Mouse (Mus musculus): ENCODE results near the gene AI467606. TPM values are rescaled to one million over a fixed set of nuclear protein-coding genes. Genes with fewer than 3 reads are reported as not detected.
A peak's percentile ranks its signal among the peaks of the same experiment; 100 is the strongest.

AI467606 gene
- polyA plus RNA-seq, 1 experiment from 2014 or later = 1.9 TPM

DNA sequence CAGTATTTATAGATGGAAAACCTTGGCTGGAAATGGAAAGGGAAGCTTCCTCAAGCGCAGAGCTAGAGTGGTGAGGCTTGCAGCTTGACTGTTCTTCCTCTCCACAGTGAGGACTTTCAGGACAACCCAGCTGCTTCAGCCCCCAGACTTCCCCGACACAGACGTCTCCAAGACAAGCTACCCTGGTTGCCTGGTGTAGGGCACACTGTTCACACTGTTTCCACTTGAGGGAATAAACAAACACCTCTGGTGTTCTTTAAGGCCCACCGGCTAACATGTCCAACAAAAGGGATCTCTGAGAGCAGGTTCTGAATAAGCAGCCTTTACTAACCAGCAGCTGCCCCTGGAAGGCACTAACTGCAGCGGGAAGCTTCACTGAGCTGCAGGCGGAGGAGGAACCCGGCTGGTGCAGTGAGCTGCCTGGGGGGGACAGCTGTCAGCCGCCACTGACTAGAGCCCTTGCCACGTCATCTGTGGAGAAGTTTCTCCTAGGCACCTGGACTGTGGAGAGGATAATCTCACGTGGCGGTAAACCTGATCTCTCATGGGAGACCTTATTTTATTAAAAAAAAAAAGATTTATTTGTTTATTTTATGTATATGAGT lies 25.3 kb downstream of the AI467606 start:
- H3K4me2 ChIP-seq (replicated peaks) = no peak overlapping the region
- 44% methylated on average over 11 of the region's 11 CpGs for WGBS
- H3K4me1 ChIP-seq (replicated peaks; ENCODE audit: control insufficient read depth, insufficient read depth, low read length) = no peaks in the 10 kb centered on the region
- H3K4me3 ChIP-seq (replicated peaks; ENCODE audit: low read length) = no peak overlapping the region
- peaks cover 11% of the 10 kb centered on the region for H3K27me3 ChIP-seq (ENCODE audit: control insufficient read depth, insufficient read depth, low read length)
- no peak overlapping the region for H3K27ac ChIP-seq
- H3K9ac ChIP-seq = no peak overlapping the region
- H3K36me3 ChIP-seq (replicated peaks; ENCODE audit: control insufficient read depth, insufficient read depth) = no peaks in the 10 kb centered on the region
- H3K9me3 ChIP-seq (ENCODE audit: control insufficient read depth, low read length) = no peaks in the 10 kb centered on the region
- ATAC-seq (ENCODE audit: low FRiP score) (no peak), DNase-seq (ENCODE audit: low spot score) (no peak)

- Histone ChIP-seq H3K27me3 (ENCODE audit: control insufficient read depth, insufficient read depth, low read length) (peaks cover 19% of the 10 kb centered on the region), H3K4me2 (replicated peaks) (no peak overlapping the region), H3K4me3 (replicated peaks; ENCODE audit: low read length) (no peak overlapping the region), H3K9ac (no peak overlapping the region), H3K36me3 (replicated peaks; ENCODE audit: control insufficient read depth, insufficient read depth) (no peaks in the 10 kb centered on the region), H3K4me1 (replicated peaks; ENCODE audit: control insufficient read depth, insufficient read depth, low read length) (no peaks in the 10 kb centered on the region), H3K9me3 (ENCODE audit: control insufficient read depth, low read length) (no peaks in the 10 kb centered on the region), H3K27ac (no peak overlapping the region)
- ATAC-seq (ENCODE audit: low FRiP score) (no peak), DNase-seq (ENCODE audit: low spot score) (peak; percentile 34)
- WGBS = 53% methylated on average over 5 of the region's 5 CpGs
Observed at GRCm38 (mm10) chr7:127117948-127118347, 26.8 kb downstream of the AI467606 start.

DNA sequence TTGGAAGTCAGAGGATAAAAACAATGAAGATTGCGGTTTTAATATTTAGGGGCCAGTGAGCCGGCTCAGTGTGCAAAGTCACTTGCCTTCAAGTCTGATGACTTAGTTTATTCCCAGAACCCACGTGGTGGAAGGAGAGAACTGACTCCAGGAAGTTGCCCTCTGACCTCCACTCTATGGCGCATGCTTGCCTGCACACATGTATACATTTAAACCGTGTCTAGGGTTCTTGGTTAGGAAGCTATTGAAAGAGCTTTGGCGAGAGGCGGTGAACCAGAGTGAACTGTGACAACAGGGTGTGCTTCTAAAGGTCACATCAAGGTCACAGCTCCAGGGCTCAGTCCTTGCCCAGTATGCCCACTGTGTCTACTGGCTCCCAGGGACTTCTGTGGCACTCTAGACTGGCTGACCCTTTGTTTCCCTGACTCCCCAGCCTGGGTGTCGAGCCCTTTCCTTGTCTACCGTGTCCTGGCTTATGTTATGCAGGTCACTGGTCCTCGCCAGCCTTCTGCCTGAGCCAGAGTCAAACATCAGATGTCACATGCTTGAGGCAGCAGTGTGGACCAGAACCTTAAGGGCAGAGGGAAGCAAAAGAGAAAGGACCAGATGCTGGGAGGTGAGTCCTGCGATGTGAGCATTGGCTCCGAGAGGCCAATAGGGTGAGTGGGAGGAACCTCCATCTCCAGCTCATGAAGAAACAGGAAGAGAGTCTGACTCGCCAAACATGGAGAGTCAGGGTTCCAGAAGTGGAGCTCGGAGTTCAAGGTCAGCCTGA lies 27.7 kb downstream of the AI467606 start:
- no peaks in the 10 kb centered on the region for H3K4me1 ChIP-seq (replicated peaks; ENCODE audit: control insufficient read depth, insufficient read depth, low read length)
- WGBS = 37% methylated on average over 14 of the region's 14 CpGs
- H3K27ac ChIP-seq = no peak overlapping the region
- H3K27me3 ChIP-seq (ENCODE audit: control insufficient read depth, insufficient read depth, low read length) = peaks cover 19% of the 10 kb centered on the region
- ATAC-seq (ENCODE audit: low FRiP score) (no peak), DNase-seq (ENCODE audit: low spot score) (no peak)
- H3K9ac ChIP-seq = no peak overlapping the region
- no peaks in the 10 kb centered on the region for H3K9me3 ChIP-seq (ENCODE audit: control insufficient read depth, low read length)
- H3K4me2 ChIP-seq (replicated peaks) = no peak overlapping the region
- no peaks in the 10 kb centered on the region for H3K36me3 ChIP-seq (replicated peaks; ENCODE audit: control insufficient read depth, insufficient read depth)
- H3K4me3 ChIP-seq (replicated peaks; ENCODE audit: low read length) = no peak overlapping the region

DNA sequence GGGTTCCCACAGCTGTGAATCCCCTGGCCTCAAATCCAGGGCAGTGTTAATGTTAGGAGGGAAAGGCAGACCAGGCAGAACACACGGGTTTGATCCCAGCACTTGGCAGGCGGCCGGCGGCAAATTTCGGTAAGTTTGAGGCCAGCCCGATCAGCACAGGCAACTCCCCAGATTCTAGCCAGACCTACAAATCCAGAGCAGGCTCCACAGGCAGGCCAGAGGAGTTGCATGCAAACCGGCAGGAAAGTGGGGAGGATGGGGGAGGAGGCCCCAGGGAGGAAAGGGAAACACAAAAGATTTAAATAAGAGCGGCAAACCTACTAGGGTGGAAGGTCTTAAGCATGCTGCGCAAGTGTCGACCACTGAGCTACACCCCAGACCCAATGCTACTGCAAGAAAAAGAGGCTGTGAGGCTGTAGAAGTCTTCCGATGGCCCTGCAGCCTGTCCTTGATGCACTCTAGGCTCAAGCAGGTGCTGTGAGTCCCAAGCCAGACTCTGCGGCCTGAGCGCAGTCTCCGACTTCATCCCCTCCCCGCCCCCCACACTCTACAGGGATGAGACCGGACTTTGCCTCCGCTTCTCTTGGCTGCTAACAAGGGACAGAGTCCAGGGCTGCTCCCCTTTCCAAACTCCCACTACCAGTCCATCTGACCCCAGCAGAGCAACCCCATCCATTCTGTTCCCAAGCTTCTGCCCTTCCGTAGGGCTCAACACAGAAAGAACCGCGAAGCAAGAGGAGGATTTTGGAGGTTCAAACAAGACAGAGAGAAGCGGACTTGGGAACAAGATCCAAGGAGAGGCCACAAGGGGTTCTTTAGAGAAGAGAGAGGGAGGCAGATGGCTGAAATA lies 30.1 kb downstream of the AI467606 start:
- ATAC-seq (ENCODE audit: low FRiP score) (no peak), DNase-seq (ENCODE audit: low spot score) (no peak)
- H3K9me3 ChIP-seq (ENCODE audit: control insufficient read depth, low read length) = no peaks in the 10 kb centered on the region; the same call in 1 of the 2 replicates
- no peak overlapping the region for H3K27ac ChIP-seq
- H3K36me3 ChIP-seq (replicated peaks; ENCODE audit: control insufficient read depth, insufficient read depth) = no peaks in the 10 kb centered on the region
- H3K27me3 ChIP-seq (ENCODE audit: control insufficient read depth, insufficient read depth, low read length) = peaks cover 19% of the 10 kb centered on the region
- no peak overlapping the region for H3K9ac ChIP-seq
- 9% methylated on average over 21 of the region's 21 CpGs for WGBS
- H3K4me2 ChIP-seq (replicated peaks) = no peak overlapping the region
- H3K4me3 ChIP-seq (replicated peaks; ENCODE audit: low read length) = no peak overlapping the region
- no peaks in the 10 kb centered on the region for H3K4me1 ChIP-seq (replicated peaks; ENCODE audit: control insufficient read depth, insufficient read depth, low read length)

- H3K9ac ChIP-seq = no peak within 1 kb of the TSS
- H3K4me2 ChIP-seq (replicated peaks) = no peak within 1 kb of the TSS
- no peaks in the 10 kb centered on the region for H3K36me3 ChIP-seq (replicated peaks; ENCODE audit: control insufficient read depth, insufficient read depth)
- H3K4me1 ChIP-seq (replicated peaks; ENCODE audit: control insufficient read depth, insufficient read depth, low read length) = no peaks in the 10 kb centered on the region
- 6% methylated on average over 6 of the region's 7 CpGs for WGBS
- ATAC-seq (ENCODE audit: low FRiP score) (no peak), DNase-seq (ENCODE audit: low spot score) (no peak)
- no peaks in the 10 kb centered on the region; the same call in 1 of the 2 replicates for H3K9me3 ChIP-seq (ENCODE audit: control insufficient read depth, low read length)
- no peak within 1 kb of the TSS for H3K4me3 ChIP-seq (replicated peaks; ENCODE audit: low read length)
- H3K27me3 ChIP-seq (ENCODE audit: control insufficient read depth, insufficient read depth, low read length) = peaks cover 19% of the 10 kb centered on the region
- H3K27ac ChIP-seq = no peak within 1 kb of the TSS
Observed at GRCm38 (mm10) chr7:127121911-127122270, 30.7 kb downstream of the AI467606 start, which contains the start of gene Qprt. Gene Qprt, minus strand, starts transcription at chr7:127122226.

GRCm38 (mm10) chr7:127129638-127130037 lies 38.5 kb downstream of the AI467606 start:
- no peak overlapping the region for H3K4me3 ChIP-seq (replicated peaks; ENCODE audit: low read length)
- no peaks in the 10 kb centered on the region for H3K4me1 ChIP-seq (replicated peaks; ENCODE audit: control insufficient read depth, insufficient read depth, low read length)
- 21% methylated on average over 4 of the region's 4 CpGs for WGBS
- no peaks in the 10 kb centered on the region for H3K9me3 ChIP-seq (ENCODE audit: control insufficient read depth, low read length)
- H3K27ac ChIP-seq = no peak overlapping the region
- no peak overlapping the region for H3K4me2 ChIP-seq (replicated peaks)
- H3K9ac ChIP-seq = no peak overlapping the region
- DNase-seq (ENCODE audit: low spot score) (peak; percentile 40), ATAC-seq (ENCODE audit: low FRiP score) (no peak)
- no peaks in the 10 kb centered on the region for H3K27me3 ChIP-seq (ENCODE audit: control insufficient read depth, insufficient read depth, low read length)
- no peaks in the 10 kb centered on the region for H3K36me3 ChIP-seq (replicated peaks; ENCODE audit: control insufficient read depth, insufficient read depth)

GRCm38 (mm10) chr7:127133125-127133524 lies 42.0 kb downstream of the AI467606 start:
- Histone ChIP-seq H3K9ac (no peak overlapping the region), H3K4me3 (replicated peaks; ENCODE audit: low read length) (no peak overlapping the region), H3K9me3 (ENCODE audit: control insufficient read depth, low read length) (no peaks in the 10 kb centered on the region), H3K4me1 (replicated peaks; ENCODE audit: control insufficient read depth, insufficient read depth, low read length) (no peaks in the 10 kb centered on the region), H3K27ac (no peak overlapping the region), H3K4me2 (replicated peaks) (no peak overlapping the region), H3K27me3 (ENCODE audit: control insufficient read depth, insufficient read depth, low read length) (no peaks in the 10 kb centered on the region), H3K36me3 (replicated peaks; ENCODE audit: control insufficient read depth, insufficient read depth) (no peaks in the 10 kb centered on the region)
- DNase-seq (ENCODE audit: low spot score) = no peak
- ATAC-seq (ENCODE audit: low FRiP score) = no peak
- 51% methylated on average over 5 of the region's 5 CpGs for WGBS

GRCm38 (mm10) chr7:127134821-127135447 lies 43.8 kb downstream of the AI467606 start:
- H3K27ac ChIP-seq = no peak overlapping the region
- no peak overlapping the region for H3K4me3 ChIP-seq (replicated peaks; ENCODE audit: low read length)
- no peaks in the 10 kb centered on the region for H3K9me3 ChIP-seq (ENCODE audit: control insufficient read depth, low read length)
- WGBS = 86% methylated on average over 11 of the region's 11 CpGs
- DNase-seq (ENCODE audit: low spot score) (no peak), ATAC-seq (ENCODE audit: low FRiP score) (no peak)
- H3K4me1 ChIP-seq (replicated peaks; ENCODE audit: control insufficient read depth, insufficient read depth, low read length) = no peaks in the 10 kb centered on the region
- no peaks in the 10 kb centered on the region for H3K36me3 ChIP-seq (replicated peaks; ENCODE audit: control insufficient read depth, insufficient read depth)
- no peaks in the 10 kb centered on the region for H3K27me3 ChIP-seq (ENCODE audit: control insufficient read depth, insufficient read depth, low read length)
- H3K9ac ChIP-seq = no peak overlapping the region
- no peak overlapping the region for H3K4me2 ChIP-seq (replicated peaks)

Data from hindbrain, embryonic 14.5 days (tissue).